Mouse (Mus musculus): ENCODE results near the gene Nupr1. TPM values are rescaled to one million over a fixed set of nuclear protein-coding genes. Genes with fewer than 3 reads are reported as not detected.

Gene Nupr1
- total RNA-seq (2014; fragmentation: Nextera tagmentation) (6.3 TPM in 1 of 2 replicates, not detected in the other), total RNA-seq (2017) (2.7 and 9.9 TPM in 2 replicates)

GRCm38 (mm10) chr7:126630824-126631518, at the start of gene Nupr1:
TSS of gene Nupr1 (minus strand) at chr7:126630861.
- 0 out of 2 replicates have a peak, but pooled peaks have one; percentile 21 for ATAC-seq (replicated peaks; ENCODE audit: low FRiP score, low TSS enrichment, poor library complexity, severe bottlenecking)

DNA sequence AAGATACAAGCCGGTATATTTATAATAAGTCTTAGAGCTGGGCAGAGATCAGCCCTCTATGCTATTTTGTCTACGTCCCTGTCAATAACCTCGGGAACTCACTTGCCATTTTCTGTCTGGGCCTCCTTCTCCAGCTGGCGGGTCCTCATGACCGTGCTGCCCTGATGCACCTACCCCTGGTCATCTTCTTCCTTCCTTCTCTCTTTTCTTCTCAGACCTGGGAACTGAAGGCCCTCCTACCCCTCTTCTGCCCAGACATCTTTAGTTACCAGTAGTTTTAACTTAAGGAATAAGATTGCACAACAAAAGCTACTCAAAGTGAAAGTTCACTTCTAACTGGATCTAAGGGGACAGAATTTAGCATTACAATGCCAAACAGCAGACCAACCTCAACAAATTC, 49.0 kb upstream of the Nupr1 start:
- ATAC-seq (replicated peaks; ENCODE audit: low FRiP score, low TSS enrichment, poor library complexity, severe bottlenecking) = no peak

- ATAC-seq (replicated peaks; ENCODE audit: low FRiP score, low TSS enrichment, poor library complexity, severe bottlenecking) = no peak
Measured at GRCm38 (mm10) chr7:126678545-126679341, 48.1 kb upstream of the Nupr1 start.

DNA sequence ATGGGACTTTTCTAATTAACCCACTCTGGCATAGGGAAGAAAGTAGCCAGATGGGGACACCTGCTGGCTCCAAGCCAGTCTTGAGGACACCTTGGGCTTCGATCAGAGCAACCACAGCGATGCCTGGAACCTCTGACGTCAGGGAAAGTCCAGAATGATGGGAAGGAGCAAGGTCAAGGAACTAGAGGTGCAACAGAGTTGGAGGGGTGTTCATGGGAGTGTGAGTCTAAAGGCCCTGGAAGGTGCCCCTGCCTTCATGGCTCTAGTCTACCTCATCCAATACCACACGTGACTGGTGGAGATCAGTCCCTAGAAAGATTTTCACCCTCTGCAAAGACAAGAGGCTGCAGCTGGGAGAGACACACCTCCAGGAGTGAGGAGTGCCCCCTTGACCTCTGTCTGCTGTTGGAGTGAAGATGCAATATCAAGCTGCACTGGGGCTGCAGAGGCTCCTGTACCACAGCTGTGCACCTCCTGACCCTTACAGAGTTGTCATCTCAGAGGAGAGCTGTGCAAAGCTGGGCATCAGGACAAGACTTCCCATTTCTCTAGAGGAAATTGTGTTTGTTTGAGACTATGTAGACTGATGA, 46.1 kb upstream of the Nupr1 start:
- no peak for ATAC-seq (replicated peaks; ENCODE audit: low FRiP score, low TSS enrichment, poor library complexity, severe bottlenecking)

GRCm38 (mm10) chr7:126676207-126676606, 45.5 kb upstream of the Nupr1 start, which contains the start of gene Sult1a1:
TSS of gene Sult1a1 (minus strand) at chr7:126676432.
- no peak for ATAC-seq (replicated peaks; ENCODE audit: low FRiP score, low TSS enrichment, poor library complexity, severe bottlenecking)

GRCm38 (mm10) chr7:126675104-126675503, 44.4 kb upstream of the Nupr1 start:
- ATAC-seq (replicated peaks; ENCODE audit: low FRiP score, low TSS enrichment, poor library complexity, severe bottlenecking) = no peak

GRCm38 (mm10) chr7:126672111-126672510, 41.5 kb upstream of the Nupr1 start:
- no peak for ATAC-seq (replicated peaks; ENCODE audit: low FRiP score, low TSS enrichment, poor library complexity, severe bottlenecking)

- no peak for ATAC-seq (replicated peaks; ENCODE audit: low FRiP score, low TSS enrichment, poor library complexity, severe bottlenecking)
Measured at GRCm38 (mm10) chr7:126670152-126670551, 39.5 kb upstream of the Nupr1 start.

- ATAC-seq (replicated peaks; ENCODE audit: low FRiP score, low TSS enrichment, poor library complexity, severe bottlenecking) = no peak
Measured at GRCm38 (mm10) chr7:126668452-126668851, 37.8 kb upstream of the Nupr1 start.

DNA sequence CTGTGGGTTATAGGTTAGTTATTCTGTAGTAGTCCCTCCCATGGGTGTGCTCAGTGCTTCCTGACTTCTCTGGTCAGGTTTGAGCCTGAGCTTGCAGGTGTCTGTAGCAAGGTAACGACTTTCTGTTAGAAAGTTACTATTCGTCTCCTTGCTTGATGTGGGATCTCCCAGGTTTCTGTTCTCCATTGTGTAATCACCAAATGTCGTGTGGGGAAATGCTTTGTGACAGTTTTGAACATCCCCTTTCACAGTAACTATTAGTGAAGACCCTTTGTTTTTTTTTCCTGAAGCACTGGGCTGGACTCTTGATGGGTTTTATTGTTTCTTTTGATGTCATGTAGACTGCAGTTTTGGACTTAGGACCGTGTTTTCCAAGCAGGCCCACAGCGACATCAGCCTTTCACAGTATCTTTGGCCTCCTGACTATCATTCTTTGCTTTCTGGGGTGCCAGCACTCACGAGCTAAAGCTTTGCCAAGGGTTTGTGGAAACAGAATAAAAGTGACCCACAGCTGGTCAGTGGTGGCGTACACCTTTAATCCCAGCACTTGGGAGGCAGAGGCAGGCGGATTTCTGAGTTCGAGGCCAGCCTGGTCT, 36.9 kb upstream of the Nupr1 start:
- ATAC-seq (replicated peaks; ENCODE audit: low FRiP score, low TSS enrichment, poor library complexity, severe bottlenecking) = no peak

- no peak for ATAC-seq (replicated peaks; ENCODE audit: low FRiP score, low TSS enrichment, poor library complexity, severe bottlenecking)
Measured at GRCm38 (mm10) chr7:126665269-126665668, 34.6 kb upstream of the Nupr1 start.

GRCm38 (mm10) chr7:126663646-126664045, 33.0 kb upstream of the Nupr1 start:
- ATAC-seq (replicated peaks; ENCODE audit: low FRiP score, low TSS enrichment, poor library complexity, severe bottlenecking) = no peak

- no peak for ATAC-seq (replicated peaks; ENCODE audit: low FRiP score, low TSS enrichment, poor library complexity, severe bottlenecking)
Measured at GRCm38 (mm10) chr7:126659771-126660170, 29.1 kb upstream of the Nupr1 start.

GRCm38 (mm10) chr7:126657522-126657921, 26.9 kb upstream of the Nupr1 start:
- ATAC-seq (replicated peaks; ENCODE audit: low FRiP score, low TSS enrichment, poor library complexity, severe bottlenecking) = no peak

DNA sequence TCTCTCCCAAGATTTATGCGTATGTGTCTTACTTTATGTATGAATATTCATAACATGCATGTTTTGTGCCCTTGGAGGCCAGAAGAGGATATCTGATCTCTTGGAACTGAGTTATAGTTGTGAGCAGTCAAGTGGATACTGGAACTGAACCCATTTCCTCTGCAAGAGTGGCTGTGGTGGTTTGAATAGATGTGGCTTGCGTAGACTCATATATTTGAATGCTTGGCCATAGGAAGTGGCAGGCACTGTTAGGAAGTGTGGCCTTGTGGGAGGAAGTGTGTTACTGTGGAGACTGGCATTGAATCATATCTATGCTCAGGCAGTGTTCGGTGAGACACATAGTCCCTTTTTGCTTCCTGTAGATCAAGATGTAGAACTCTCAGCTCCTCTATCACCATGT, 25.0 kb upstream of the Nupr1 start:
- ATAC-seq (replicated peaks; ENCODE audit: low FRiP score, low TSS enrichment, poor library complexity, severe bottlenecking) = no peak

- ATAC-seq (replicated peaks; ENCODE audit: low FRiP score, low TSS enrichment, poor library complexity, severe bottlenecking) = no peak
Measured at GRCm38 (mm10) chr7:126653991-126654390, 23.3 kb upstream of the Nupr1 start.

GRCm38 (mm10) chr7:126650852-126651251, 20.2 kb upstream of the Nupr1 start:
- 0 out of 2 replicates have a peak, but pooled peaks have one; percentile 15 for ATAC-seq (replicated peaks; ENCODE audit: low FRiP score, low TSS enrichment, poor library complexity, severe bottlenecking)

DNA sequence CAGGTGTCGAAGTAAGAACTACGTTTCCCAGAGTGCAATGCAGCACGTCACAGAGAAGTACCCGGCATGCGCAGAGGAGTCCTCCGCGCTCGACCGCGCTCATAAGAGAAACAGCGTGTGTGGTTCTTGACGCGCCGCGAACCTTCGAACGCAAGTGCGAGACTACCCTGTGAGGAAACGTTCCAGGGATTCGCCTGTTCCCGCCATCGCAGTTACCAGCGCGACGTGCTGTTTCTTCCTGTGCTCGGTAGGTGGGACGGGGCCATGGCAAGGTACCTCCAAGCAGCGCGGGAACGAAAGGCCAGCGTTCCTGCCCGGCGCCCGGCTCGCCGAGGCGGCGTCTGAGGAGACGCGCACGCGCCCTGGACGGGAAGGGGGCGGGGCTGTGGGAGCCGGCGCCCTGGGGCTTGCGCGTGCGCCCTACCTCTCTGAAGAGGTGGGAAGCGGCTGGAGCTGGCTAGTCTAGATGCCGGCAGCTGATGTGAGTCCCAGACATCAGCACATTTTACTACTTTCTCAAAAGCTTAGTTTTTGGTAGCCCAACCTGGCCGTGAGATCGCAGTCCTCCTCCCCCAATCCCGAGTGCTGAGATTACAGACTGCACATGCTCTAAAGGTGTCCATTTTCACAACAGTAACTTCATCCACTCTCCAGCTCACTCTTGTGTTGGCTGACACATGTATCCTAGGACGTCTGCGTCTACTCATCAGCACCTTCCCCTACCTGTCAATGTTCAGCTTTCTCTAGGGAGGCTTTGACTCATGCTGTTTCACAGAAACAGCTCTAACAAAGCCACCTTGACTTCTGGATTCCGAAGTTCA, 18.8 kb upstream of the Nupr1 start, which contains the start of gene Sgf29:
TSS of gene Sgf29 (plus strand) at position 79 of the 821 bp plus-strand sequence.
- peak; percentile 88 for ATAC-seq (replicated peaks; ENCODE audit: low FRiP score, low TSS enrichment, poor library complexity, severe bottlenecking)

DNA sequence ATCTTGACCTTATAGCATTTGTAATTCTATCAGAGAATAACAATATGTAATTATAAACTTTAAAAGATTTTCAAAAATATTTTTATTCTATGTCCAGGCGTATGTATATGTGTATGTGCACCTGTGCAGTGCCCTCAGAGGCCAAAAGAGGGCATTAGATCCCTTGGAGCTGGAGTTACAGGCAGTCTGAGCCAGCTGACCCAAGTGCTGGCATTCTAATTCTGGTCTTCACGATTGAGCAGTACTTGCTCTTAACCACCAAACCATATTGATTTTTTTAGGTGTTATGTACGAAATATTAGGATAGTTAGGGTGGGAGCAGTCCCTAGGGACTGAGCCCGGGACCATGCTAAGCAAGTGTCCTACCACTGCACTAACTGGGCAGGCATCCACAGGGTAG, 17.8 kb upstream of the Nupr1 start:
- ATAC-seq (replicated peaks; ENCODE audit: low FRiP score, low TSS enrichment, poor library complexity, severe bottlenecking) = no peak
